Mouse (Mus musculus): ENCODE data around the gene Sesn3. TPM values are rescaled to one million over a fixed set of nuclear protein-coding genes. Genes with fewer than 3 reads are reported as not detected.

Sesn3 gene
- polyA plus RNA-seq, 1 experiment: 26.4 TPM

- DNase-seq (ENCODE audit: low read depth): no peak
- TF ChIP-seq POLR2A (IDR thresholded peaks at IDR 0.05; ENCODE audit: borderline replicate concordance, extremely low read depth, insufficient read depth, insufficient read length, poor library complexity, severe bottlenecking) (no peak), CTCF (IDR thresholded peaks at IDR 0.05; ENCODE audit: borderline replicate concordance, extremely low read depth, insufficient read depth, insufficient read length) (no peak)
These were observed 88.7 kb downstream of the Sesn3 start for GRCm38 (mm10) chr9:14363540-14363939.

DNA sequence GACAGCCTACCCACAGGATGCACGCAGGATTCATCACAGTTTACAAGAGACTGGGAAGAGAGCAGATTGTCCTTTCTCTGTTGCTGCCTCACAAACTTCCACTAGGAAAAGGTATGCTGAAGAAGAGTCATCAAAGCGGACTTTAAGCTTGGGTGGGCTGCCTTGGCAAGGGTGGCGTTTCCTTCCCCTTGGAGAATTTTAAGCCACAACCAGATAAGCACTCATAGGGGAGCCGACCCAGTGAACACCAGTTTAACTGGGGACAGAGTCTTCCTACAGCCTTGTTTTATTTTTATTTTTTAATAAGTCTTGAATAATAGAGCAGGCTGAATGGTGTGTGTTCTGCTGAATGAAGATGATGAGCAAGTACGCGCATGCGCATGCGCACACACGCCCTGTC is 89.9 kb downstream of the Sesn3 start:
- TF ChIP-seq POLR2A (IDR thresholded peaks at IDR 0.05; ENCODE audit: borderline replicate concordance, extremely low read depth, insufficient read depth, insufficient read length, poor library complexity, severe bottlenecking) (no peak), CTCF (IDR thresholded peaks at IDR 0.05; ENCODE audit: borderline replicate concordance, extremely low read depth, insufficient read depth, insufficient read length) (no peak)
- no peak for DNase-seq (ENCODE audit: low read depth)

DNA sequence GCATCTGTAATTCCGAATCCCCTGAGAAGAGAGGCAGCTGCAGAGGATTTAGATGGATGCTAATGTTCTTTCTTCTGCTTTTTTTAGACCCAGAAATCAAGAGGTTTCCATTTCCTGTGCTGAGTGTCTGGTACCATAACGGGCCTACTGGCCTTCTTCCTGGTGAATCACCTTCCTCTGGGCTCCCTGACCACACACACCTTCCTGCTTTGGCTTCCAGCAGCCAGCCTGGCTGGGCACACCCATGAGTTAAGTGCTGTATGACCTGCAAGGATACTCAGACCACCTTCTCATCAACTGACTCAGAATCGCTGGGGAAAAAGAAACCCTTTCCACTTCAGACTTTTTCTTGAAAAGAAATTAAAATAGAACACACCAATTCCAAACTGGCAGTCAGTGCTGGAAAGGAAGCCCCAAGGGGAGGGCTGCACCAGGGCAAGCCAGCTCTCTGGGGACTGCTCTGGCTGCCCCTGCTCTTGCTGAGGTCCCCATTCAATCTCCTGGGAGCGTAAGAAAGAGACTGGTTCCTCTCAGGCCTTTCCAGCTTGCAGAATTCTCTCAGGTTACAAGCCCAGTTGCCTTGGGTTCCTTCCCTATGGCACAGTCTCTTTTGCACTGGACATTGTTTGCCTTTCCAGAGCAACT is 90.7 kb downstream of the Sesn3 start:
- no peak for DNase-seq (ENCODE audit: low read depth)
- TF ChIP-seq CTCF (IDR thresholded peaks at IDR 0.05; ENCODE audit: borderline replicate concordance, extremely low read depth, insufficient read depth, insufficient read length) (no peak), POLR2A (IDR thresholded peaks at IDR 0.05; ENCODE audit: borderline replicate concordance, extremely low read depth, insufficient read depth, insufficient read length, poor library complexity, severe bottlenecking) (no peak)

- no peak for DNase-seq (ENCODE audit: low read depth)
- no peak for TF ChIP-seq POLR2A (IDR thresholded peaks at IDR 0.05; ENCODE audit: borderline replicate concordance, extremely low read depth, insufficient read depth, insufficient read length, poor library complexity, severe bottlenecking)
- no peak for TF ChIP-seq CTCF (IDR thresholded peaks at IDR 0.05; ENCODE audit: borderline replicate concordance, extremely low read depth, insufficient read depth, insufficient read length)
These were observed 93.0 kb downstream of the Sesn3 start for GRCm38 (mm10) chr9:14367850-14368249.

DNA sequence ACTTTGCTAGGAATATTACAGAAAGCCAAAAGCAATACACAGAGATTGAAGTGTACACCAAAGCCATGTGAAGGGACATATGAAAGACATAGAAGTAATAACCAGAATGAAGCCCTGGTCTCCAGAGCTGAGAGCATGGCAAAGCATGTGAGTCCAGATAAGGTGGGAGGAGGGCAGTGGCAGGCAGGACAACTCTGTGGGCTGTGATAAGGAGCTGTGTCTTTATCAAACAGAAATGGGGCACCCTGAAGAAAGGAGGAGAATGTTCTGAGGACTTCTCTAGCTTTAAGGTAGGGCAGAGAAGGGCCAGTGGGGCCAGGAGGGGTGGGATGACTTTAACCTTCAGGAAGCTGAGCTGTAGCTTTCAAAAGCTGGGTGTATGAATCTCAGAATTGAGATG is 94.4 kb downstream of the Sesn3 start:
- TF ChIP-seq POLR2A (IDR thresholded peaks at IDR 0.05; ENCODE audit: borderline replicate concordance, extremely low read depth, insufficient read depth, insufficient read length, poor library complexity, severe bottlenecking): no peak
- no peak for TF ChIP-seq CTCF (IDR thresholded peaks at IDR 0.05; ENCODE audit: borderline replicate concordance, extremely low read depth, insufficient read depth, insufficient read length)

GRCm38 (mm10) chr9:14372440-14372839 is 97.6 kb downstream of the Sesn3 start:
- DNase-seq (ENCODE audit: low read depth): no peak
- TF ChIP-seq POLR2A (IDR thresholded peaks at IDR 0.05; ENCODE audit: borderline replicate concordance, extremely low read depth, insufficient read depth, insufficient read length, poor library complexity, severe bottlenecking) (no peak), CTCF (IDR thresholded peaks at IDR 0.05; ENCODE audit: borderline replicate concordance, extremely low read depth, insufficient read depth, insufficient read length) (no peak)

More for the DNA sequence above, 94.4 kb downstream of the Sesn3 start:
- no peak for DNase-seq (ENCODE audit: low read depth)

DNA sequence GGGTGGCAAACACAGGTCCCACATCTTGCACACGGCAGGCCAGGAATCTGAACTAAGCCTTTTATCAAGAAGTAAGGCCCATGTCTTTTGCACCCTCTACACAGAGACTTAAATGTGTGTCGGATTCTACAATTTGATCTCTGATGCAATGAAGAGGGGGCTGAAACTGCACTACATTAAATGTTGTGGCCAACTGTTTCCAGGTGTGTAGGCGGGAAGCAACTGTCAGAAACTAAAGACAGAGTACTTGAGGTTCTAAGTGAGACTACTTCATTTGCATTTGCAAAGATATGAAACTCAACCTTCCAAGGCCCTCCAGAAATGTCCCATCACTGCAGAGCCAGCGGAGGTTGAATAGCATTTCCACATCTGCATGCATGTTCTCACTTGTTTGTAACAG is 101.3 kb downstream of the Sesn3 start:
- TF ChIP-seq POLR2A (IDR thresholded peaks at IDR 0.05; ENCODE audit: borderline replicate concordance, extremely low read depth, insufficient read depth, insufficient read length, poor library complexity, severe bottlenecking): no peak
- no peak for TF ChIP-seq CTCF (IDR thresholded peaks at IDR 0.05; ENCODE audit: borderline replicate concordance, extremely low read depth, insufficient read depth, insufficient read length)
- DNase-seq (ENCODE audit: low read depth): no peak

DNA sequence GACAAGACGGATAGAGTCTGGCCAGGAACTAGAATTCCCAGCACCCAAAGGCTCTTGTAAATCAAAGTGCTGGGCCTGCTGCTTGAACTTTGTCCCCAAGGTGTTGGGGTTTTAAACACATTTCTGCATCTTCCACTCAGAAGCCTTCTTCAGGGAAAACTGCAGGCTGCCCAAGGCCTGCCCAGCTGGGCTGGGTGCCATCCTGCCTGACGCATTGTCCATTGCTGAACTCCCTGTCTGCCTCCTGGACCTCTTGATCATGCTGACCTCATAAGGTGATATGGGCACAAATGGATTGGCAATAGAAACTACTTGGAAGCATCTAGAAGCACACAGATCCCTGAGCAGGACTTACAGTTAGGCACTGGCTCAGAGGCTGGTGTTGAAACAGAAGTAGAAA is 103.3 kb downstream of the Sesn3 start:
- no peak for TF ChIP-seq POLR2A (IDR thresholded peaks at IDR 0.05; ENCODE audit: borderline replicate concordance, extremely low read depth, insufficient read depth, insufficient read length, poor library complexity, severe bottlenecking)
- no peak for DNase-seq (ENCODE audit: low read depth)

- TF ChIP-seq POLR2A (IDR thresholded peaks at IDR 0.05; ENCODE audit: borderline replicate concordance, extremely low read depth, insufficient read depth, insufficient read length, poor library complexity, severe bottlenecking): no peak
- TF ChIP-seq CTCF (IDR thresholded peaks at IDR 0.05; ENCODE audit: borderline replicate concordance, extremely low read depth, insufficient read depth, insufficient read length): no peak
These were observed 105.0 kb downstream of the Sesn3 start for GRCm38 (mm10) chr9:14379769-14380385.

DNA sequence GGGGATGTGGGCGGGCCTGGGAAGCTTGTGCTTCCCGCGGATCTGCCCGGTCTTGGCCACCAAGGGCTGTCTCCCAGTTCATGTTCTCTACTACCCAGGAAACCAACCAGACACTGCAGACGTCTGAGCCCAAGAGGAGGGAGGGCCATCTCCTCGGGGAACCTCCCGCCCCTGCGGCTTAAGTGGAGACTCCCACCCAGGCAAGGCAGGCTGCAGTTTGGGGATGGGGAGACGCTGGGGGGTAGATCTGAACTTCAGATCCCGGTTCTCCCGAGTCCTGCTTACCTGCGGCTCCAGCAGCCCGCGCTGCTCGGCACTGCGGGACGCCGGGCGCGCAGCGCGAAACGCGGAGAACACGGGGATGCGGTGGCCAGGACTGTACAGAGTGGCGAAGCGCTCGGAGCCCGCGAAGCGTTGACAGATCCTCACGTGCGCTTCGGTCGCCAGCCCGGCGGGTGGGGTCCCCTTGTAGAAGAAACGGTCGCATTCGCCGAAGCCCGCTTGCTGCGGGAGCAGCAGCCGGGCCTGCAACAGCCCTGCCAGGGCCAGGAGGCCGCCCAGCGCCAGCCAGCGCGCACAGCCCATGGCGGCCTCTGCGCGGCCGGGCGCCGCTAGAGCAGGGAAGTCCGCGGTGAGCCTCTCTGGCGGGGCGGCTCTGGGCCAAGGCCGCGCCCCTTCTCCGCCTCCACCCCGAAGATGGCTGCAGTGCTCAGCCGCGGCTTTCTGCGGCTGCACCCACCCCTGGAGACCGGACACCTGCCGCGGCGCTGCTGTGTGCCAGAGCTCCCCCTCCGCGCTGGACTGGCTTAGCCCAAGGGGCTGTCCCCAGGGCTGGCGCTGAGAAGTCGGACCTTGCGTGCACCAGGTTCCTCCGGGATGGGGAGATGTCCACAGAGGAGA is 105.8 kb downstream of the Sesn3 start:
- DNase-seq (ENCODE audit: low read depth): peak; percentile 85
- 0 out of 2 replicates have a peak, but pooled peaks have one; percentile 2 for TF ChIP-seq CTCF (IDR thresholded peaks at IDR 0.05; ENCODE audit: borderline replicate concordance, extremely low read depth, insufficient read depth, insufficient read length)
- peak; percentile 79 for TF ChIP-seq POLR2A (IDR thresholded peaks at IDR 0.05; ENCODE audit: borderline replicate concordance, extremely low read depth, insufficient read depth, insufficient read length, poor library complexity, severe bottlenecking)

More at GRCm38 (mm10) chr9:14379769-14380385, 105.0 kb downstream of the Sesn3 start:
- no peak for DNase-seq (ENCODE audit: low read depth)

DNA sequence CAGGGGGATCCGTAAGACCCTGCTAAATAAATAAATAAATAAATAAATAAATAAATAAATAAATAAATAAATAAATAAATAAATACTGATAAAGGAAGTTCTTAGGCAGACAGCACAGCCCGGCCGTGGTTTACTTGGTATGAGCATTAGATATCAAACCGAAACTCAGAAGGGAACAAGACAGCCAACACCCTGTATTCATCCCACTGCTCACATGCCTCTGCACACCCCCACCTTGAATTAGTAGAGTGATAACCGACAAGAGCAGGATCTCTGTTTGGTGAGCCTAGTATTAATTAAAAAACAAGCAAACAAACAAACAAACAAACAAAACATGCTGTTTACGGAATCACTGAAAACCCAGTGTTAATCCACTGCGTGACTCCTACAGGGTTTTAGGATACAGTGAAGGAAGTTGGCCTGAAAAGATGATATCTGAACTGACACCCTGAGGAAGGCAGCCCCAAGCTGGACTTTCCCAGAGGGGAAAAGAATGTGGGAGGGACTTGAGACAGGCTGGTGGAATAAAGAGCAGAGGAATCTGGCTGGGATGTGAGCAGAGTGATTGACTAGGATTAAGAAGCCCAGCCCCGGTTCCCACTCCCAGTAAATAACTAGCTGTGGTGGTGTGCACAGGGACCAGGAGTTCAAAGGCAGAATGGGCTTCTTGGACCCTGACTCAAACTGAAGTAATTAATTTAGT is 106.6 kb downstream of the Sesn3 start, which contains the start of gene Endod1:
Gene Endod1, minus strand, starts transcription at position 155 of the 703 bp plus-strand sequence.
- TF ChIP-seq CTCF (IDR thresholded peaks at IDR 0.05; ENCODE audit: borderline replicate concordance, extremely low read depth, insufficient read depth, insufficient read length) (no peak), POLR2A (IDR thresholded peaks at IDR 0.05; ENCODE audit: borderline replicate concordance, extremely low read depth, insufficient read depth, insufficient read length, poor library complexity, severe bottlenecking) (no peak)

More for the DNA sequence above, 106.6 kb downstream of the Sesn3 start, which contains the start of gene Endod1:
- DNase-seq (ENCODE audit: low read depth): peak; percentile 76

All from brain, embryonic 14.5 days (tissue).